Mouse (Mus musculus): ENCODE measurements around the gene Map2. TPM values are rescaled to one million over a fixed set of nuclear protein-coding genes. Genes with fewer than 3 reads are reported as not detected.

Gene Map2
- polyA plus RNA-seq, 1 experiment from 2014 or later: 23.1 TPM

Other genes with a start within 250 kb of the Map2 start
- not detected in 2 replicates for gene Crygf, start 248.8 kb upstream of the Map2 start, polyA plus RNA-seq (2015; fragmentation: Nextera tagmentation; extraction: Ambion mirVana)

All from limb, embryonic 15.5 days (tissue).